Mouse (Mus musculus): ENCODE measurements around the gene Igf2bp3. TPM values are rescaled to one million over a fixed set of nuclear protein-coding genes. Genes with fewer than 3 reads are reported as not detected.

Igf2bp3 gene
- total and polyA plus RNA-seq, 3 experiments = 18.4 to 35.6 (median 22.0) TPM

DNA sequence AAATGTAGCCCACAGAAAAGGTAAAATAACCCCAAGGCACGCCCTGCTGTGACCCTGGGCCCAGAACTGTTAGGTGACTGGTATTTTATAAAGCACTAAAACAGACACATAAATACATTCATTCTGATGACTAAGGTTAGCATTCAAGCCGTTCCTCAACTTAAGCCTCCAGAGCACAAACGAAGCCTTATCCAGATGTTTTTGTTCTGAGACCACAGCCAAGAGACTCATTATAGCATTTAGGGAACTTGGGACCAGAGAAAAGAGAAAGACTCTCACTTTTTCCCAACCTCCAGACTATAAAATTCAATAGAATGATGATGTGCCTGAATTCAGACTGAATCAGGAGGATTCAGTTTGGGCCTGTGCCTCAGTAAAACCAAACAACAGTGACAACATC is 46.1 kb downstream of the Igf2bp3 start:
- in situ Hi-C loops (cut with MboI; ENCODE audit: low pct_ligation_motif_present, low pct_unique_long_range_greater_than_20kb, low sequenced_read_pairs) (no loop called here), dilution Hi-C loops (cut with MboI; ENCODE audit: extremely low pct_ligation_motif_present, extremely low pct_unique_long_range_greater_than_20kb, low sequenced_read_pairs) (no loop called here)
- Histone ChIP-seq H3K36me3 (replicated peaks in 1 of 2; ENCODE audit: control insufficient read depth in 1 of 2, insufficient read depth in 1 of 2, low read length in 1 of 2) (peaks cover 0 to 23% of the 10 kb centered on the region in 2 experiments), H3K27me3 (replicated peaks) (no peaks in the 10 kb centered on the region), H3K27ac (ENCODE audit: insufficient read depth, low read depth) (no peak overlapping the region), H3K4me3 (replicated peaks in 1 of 3; ENCODE audit: low read depth in 2 of 3, low read length in 2 of 3, poor library complexity in 1 of 3) (no peak overlapping the region), H3K9me3 (replicated peaks; ENCODE audit: low read length) (no peaks in the 10 kb centered on the region), H3K4me1 (ENCODE audit: control insufficient read depth in 1 of 2, insufficient read depth in 2 of 2) (peaks cover 5 to 32% of the 10 kb centered on the region in 2 experiments; a peak in 3 of 4 replicates), H3K4me2 (ENCODE audit: insufficient read depth, low read depth, poor library complexity, severe bottlenecking) (no peak overlapping the region), H3K79me2 (replicated peaks; ENCODE audit: control insufficient read depth, extremely low read depth, insufficient read depth, poor library complexity, severe bottlenecking) (peaks cover 22% of the 10 kb centered on the region), H3K9ac (ENCODE audit: insufficient read depth, low read depth) (no peak overlapping the region)
- DNase-seq (ENCODE audit: extremely low read depth) = no peak
- TF ChIP-seq MYC (IDR thresholded peaks at IDR 0.05; ENCODE audit: low read depth, low read length) (no peak), CTCF (conservative IDR thresholded peaks at IDR 0.05 in 1 of 2, IDR thresholded peaks at IDR 0.05 in 1 of 2; ENCODE audit: low read depth in 2 of 2, low read length in 2 of 2) (no peak), USF2 (conservative IDR thresholded peaks at IDR 0.05; ENCODE audit: low read depth, low read length) (no peak), PAX5 (IDR thresholded peaks at IDR 0.05; ENCODE audit: low read length) (no peak), ZKSCAN1 (IDR thresholded peaks at IDR 0.05; ENCODE audit: borderline replicate concordance, low read depth, low read length) (no peak), MEF2A (IDR thresholded peaks at IDR 0.05; ENCODE audit: borderline replicate concordance, low read depth, low read length) (no peak), MAZ (IDR thresholded peaks at IDR 0.05; ENCODE audit: low read depth, low read length) (no peak), JUND (conservative IDR thresholded peaks at IDR 0.05; ENCODE audit: low read depth, low read length) (no peak), ZNF384 (IDR thresholded peaks at IDR 0.05; ENCODE audit: low read depth, low read length) (no peak), IRF4 (IDR thresholded peaks at IDR 0.05; ENCODE audit: low read depth, low read length) (no peak), KAT2A (IDR thresholded peaks at IDR 0.05; ENCODE audit: insufficient replicate concordance, low read length) (no peak), JUN (IDR thresholded peaks at IDR 0.05; ENCODE audit: insufficient read depth, low read depth, low read length) (no peak), CHD2 (IDR thresholded peaks at IDR 0.05; ENCODE audit: low read length) (no peak), CHD1 (IDR thresholded peaks at IDR 0.05; ENCODE audit: low read depth, low read length) (no peak), POLR2A (IDR thresholded peaks at IDR 0.05; ENCODE audit: low read depth, low read length) (no peak)

- in situ Hi-C loops (cut with MboI; ENCODE audit: low pct_ligation_motif_present, low pct_unique_long_range_greater_than_20kb, low sequenced_read_pairs) = no loop called here
- Histone ChIP-seq H3K4me1 (ENCODE audit: control insufficient read depth in 1 of 2, insufficient read depth in 2 of 2) (peaks cover 2 to 23% of the 10 kb centered on the region in 2 experiments; a peak in 2 of 4 replicates), H3K27ac (ENCODE audit: insufficient read depth, low read depth) (no peak overlapping the region), H3K9me3 (replicated peaks; ENCODE audit: low read length) (no peaks in the 10 kb centered on the region), H3K4me2 (ENCODE audit: insufficient read depth, low read depth, poor library complexity, severe bottlenecking) (no peak overlapping the region), H3K4me3 (replicated peaks in 1 of 3; ENCODE audit: low read depth in 2 of 3, low read length in 2 of 3, poor library complexity in 1 of 3) (no peak overlapping the region), H3K9ac (ENCODE audit: insufficient read depth, low read depth) (no peak overlapping the region), H3K27me3 (replicated peaks) (no peaks in the 10 kb centered on the region), H3K36me3 (replicated peaks in 1 of 2; ENCODE audit: control insufficient read depth in 1 of 2, insufficient read depth in 1 of 2, low read length in 1 of 2) (peaks cover 0 to 28% of the 10 kb centered on the region in 2 experiments), H3K79me2 (replicated peaks; ENCODE audit: control insufficient read depth, extremely low read depth, insufficient read depth, poor library complexity, severe bottlenecking) (peaks cover 13% of the 10 kb centered on the region)
- DNase-seq (ENCODE audit: extremely low read depth) = no peak
- no peak for TF ChIP-seq TCF12 (IDR thresholded peaks at IDR 0.05; ENCODE audit: low read depth, low read length)
- no peak for TF ChIP-seq POLR2AphosphoS2 (IDR thresholded peaks at IDR 0.05; ENCODE audit: low read depth, low read length)
- TF ChIP-seq EP300 (IDR thresholded peaks at IDR 0.05; ENCODE audit: low read length) = no peak
- no peak for TF ChIP-seq E2F4 (IDR thresholded peaks at IDR 0.05; ENCODE audit: insufficient replicate concordance, low read depth, low read length)
- no peak for TF ChIP-seq NRF1 (IDR thresholded peaks at IDR 0.05; ENCODE audit: low read depth, low read length)
- no peak for TF ChIP-seq RCOR1 (conservative IDR thresholded peaks at IDR 0.05; ENCODE audit: low read depth, low read length)
- no peak for TF ChIP-seq ELF1 (IDR thresholded peaks at IDR 0.05; ENCODE audit: low read depth, low read length)
- no peak for TF ChIP-seq UBTF (IDR thresholded peaks at IDR 0.05; ENCODE audit: low read depth, low read length)
- TF ChIP-seq HCFC1 (IDR thresholded peaks at IDR 0.05; ENCODE audit: low read depth, low read length) = no peak
- TF ChIP-seq POLR2A (IDR thresholded peaks at IDR 0.05; ENCODE audit: low read depth, low read length) = no peak
- no peak for TF ChIP-seq MYC (IDR thresholded peaks at IDR 0.05; ENCODE audit: low read depth, low read length)
- TF ChIP-seq RAD21 (IDR thresholded peaks at IDR 0.05; ENCODE audit: low read depth, low read length) = no peak
- no peak for TF ChIP-seq JUN (IDR thresholded peaks at IDR 0.05; ENCODE audit: insufficient read depth, low read depth, low read length)
- no peak for TF ChIP-seq GABPA (IDR thresholded peaks at IDR 0.05; ENCODE audit: insufficient replicate concordance, low read depth, low read length)
- dilution Hi-C loops (cut with MboI; ENCODE audit: extremely low pct_ligation_motif_present, extremely low pct_unique_long_range_greater_than_20kb, low sequenced_read_pairs) = no loop called here
Observed at GRCm38 (mm10) chr6:49167406-49167805, 47.4 kb downstream of the Igf2bp3 start.
